ENCODE assay signal across 8 mouse cellular contexts in the genomic region with DNA sequence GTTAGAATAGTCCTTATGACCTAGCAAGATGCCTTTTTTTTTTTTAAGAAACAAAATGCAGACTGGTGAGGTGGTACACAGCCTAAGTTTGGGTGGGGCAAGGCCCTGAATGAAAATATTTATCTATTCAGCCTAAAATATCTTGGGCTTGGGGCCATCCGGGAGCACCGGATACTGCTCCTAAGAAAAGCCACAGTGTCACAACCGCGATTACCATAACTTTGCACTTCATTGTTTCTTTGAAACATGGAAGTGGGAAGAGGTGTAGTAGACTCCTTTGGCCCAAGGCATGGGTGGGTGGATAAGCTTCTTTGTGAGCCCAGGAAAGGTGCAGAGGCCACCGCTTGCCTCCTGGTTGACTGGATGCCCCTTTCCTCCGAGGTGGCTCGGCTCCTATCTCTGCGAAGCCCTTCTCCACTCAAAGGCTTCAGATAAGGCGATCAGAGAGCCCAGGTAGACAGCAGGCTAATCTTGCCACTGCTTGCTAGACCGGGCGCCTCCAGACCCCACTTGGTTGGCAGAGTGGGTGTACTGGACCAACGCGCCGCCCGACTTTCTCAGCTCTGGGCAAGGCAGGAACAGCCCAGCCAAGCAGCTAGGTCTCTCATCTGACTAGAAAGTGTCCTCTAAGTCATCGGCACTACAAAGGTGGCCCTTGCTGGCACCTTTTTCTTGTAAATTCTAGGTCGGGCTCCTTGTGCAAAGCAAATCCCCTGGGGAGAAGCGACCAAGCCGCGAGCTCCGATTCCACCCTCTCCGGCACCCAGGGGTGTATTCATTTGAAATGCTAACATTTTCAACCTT. TPM values are rescaled to one million over a fixed set of nuclear protein-coding genes. Genes with fewer than 3 reads are reported as not detected.
DNase-seq lines count a peak whose midpoint lies in the region; ATAC-seq and TF ChIP-seq lines count a peak whose summit lies in the region.

No protein-coding gene starts in this region.

- H3K4me1 ChIP-seq in forebrain, postnatal 0 days (ENCODE audit: insufficient read depth) = no peaks in the 10 kb centered on the region; the same call in 1 of the 2 replicates
- H3K4me1 ChIP-seq in limb, embryonic 13.5 days = peaks cover 13% of the 10 kb centered on the region

- H3K36me3 ChIP-seq in forebrain, postnatal 0 days (ENCODE audit: insufficient read depth) = no peaks in the 10 kb centered on the region
- no peaks in the 10 kb centered on the region for H3K36me3 ChIP-seq in limb, embryonic 13.5 days
- H3K36me3 ChIP-seq in myocyte (ENCODE audit: control insufficient read depth, insufficient read depth) = no peaks in the 10 kb centered on the region

- peak overlapping the region; percentile 53 for H3K4me3 ChIP-seq in forebrain, postnatal 0 days (ENCODE audit: low read depth, low read length)
- peak overlapping the region; percentile 53 for H3K4me3 ChIP-seq in limb, embryonic 13.5 days
- peak overlapping the region; percentile 19 for H3K4me3 ChIP-seq in myocyte

- H3K27me3 ChIP-seq in forebrain, postnatal 0 days (ENCODE audit: insufficient read depth, low read length) = peaks cover 10% of the 10 kb centered on the region
- H3K27me3 ChIP-seq in limb, embryonic 13.5 days = peaks cover 56% of the 10 kb centered on the region
- peaks cover 5% of the 10 kb centered on the region for H3K27me3 ChIP-seq in myocyte (ENCODE audit: control insufficient read depth, insufficient read depth, insufficient read length)

- no peak for ATAC-seq in cerebellum, adult (ENCODE audit: insufficient number of reproducible peaks, low FRiP score, low TSS enrichment)
- peak; percentile 29; the same call in 1 of the 2 replicates for ATAC-seq in forebrain, postnatal 0 days
- no peak for ATAC-seq in limb, embryonic 13.5 days (ENCODE audit: low FRiP score, low read depth)

- peak; percentile 14 to 32 for DNase-seq in cerebellum, postnatal 25 days
- DNase-seq in adrenal gland, postnatal 25 days = peak; percentile 6
- DNase-seq in forebrain, postnatal 0 days = peak; percentile 0
- DNase-seq in urinary bladder, postnatal 25 days (ENCODE audit: low spot score) = no peak
- DNase-seq in T-cell, adult 2 months (ENCODE audit: low spot score) = no peak

- WGBS in forebrain, postnatal 0 days = 16% methylated on average over 22 of the region's 22 CpGs
- 11% methylated on average over 22 of the region's 22 CpGs for WGBS in limb, embryonic 13.5 days

- no peaks in the 10 kb centered on the region for H3K79me2 ChIP-seq in myocyte (ENCODE audit: control insufficient read depth, insufficient read depth)

- H3K9ac ChIP-seq in forebrain, postnatal 0 days = peak overlapping the region; percentile 54
- 0 out of 2 replicates have a peak overlapping the region, but pooled peaks have one; percentile 61 for H3K9ac ChIP-seq in limb, embryonic 13.5 days

- peak overlapping the region; percentile 91 for H3K4me2 ChIP-seq in forebrain, postnatal 0 days (ENCODE audit: low read depth)
- H3K4me2 ChIP-seq in limb, embryonic 13.5 days (replicated peaks) = peak overlapping the region; percentile 91
- H3K4me2 ChIP-seq in myocyte (ENCODE audit: low read depth) = peak overlapping the region; percentile 80

- H3K27ac ChIP-seq in forebrain, postnatal 0 days (ENCODE audit: low read depth, low read length) = no peak overlapping the region
- H3K27ac ChIP-seq in limb, embryonic 13.5 days = no peak overlapping the region

- H3ac ChIP-seq in myocyte (ENCODE audit: control insufficient read depth, insufficient read length) = no peak overlapping the region

- no peak for TF ChIP-seq CTCF in forebrain, postnatal 0 days (IDR thresholded peaks at IDR 0.05; ENCODE audit: low read depth)

- no peak for TF ChIP-seq POLR2A in myocyte (IDR thresholded peaks at IDR 0.05; ENCODE audit: insufficient read length, low read depth)

- H3K9me3 ChIP-seq in forebrain, postnatal 0 days (ENCODE audit: low read length) = no peaks in the 10 kb centered on the region
- 0 out of 2 replicates have a peak, but pooled peaks cover 7% of the 10 kb centered on the region for H3K9me3 ChIP-seq in limb, embryonic 13.5 days

TF ChIP-seq in myocyte, 11 proteins besides CTCF, POLR2A, EP300 and RAD21:
- TF ChIP-seq REST (IDR thresholded peaks at IDR 0.05; ENCODE audit: insufficient read depth, insufficient read length) (no peak), TCF3 (IDR thresholded peaks at IDR 0.05; ENCODE audit: insufficient read length, low read depth) (no peak), POLR2AphosphoS2 (IDR thresholded peaks at IDR 0.05; ENCODE audit: insufficient read length, low read depth) (no peak), USF1 (IDR thresholded peaks at IDR 0.05; ENCODE audit: low read depth) (no peak)
TF ChIP-seq in myocyte: peak in this region for 0.

RNA-seq across cellular contexts. Expression of gene Wapl, which starts 12.7 kb away (rescaled TPM):
- total RNA-seq in adrenal gland, postnatal 25 days (2021) = 90.8 and 92.9 TPM in 2 replicates
- 30.2 and 36.1 TPM in 2 replicates for total RNA-seq in forebrain, postnatal 0 days (2014; rRNA removed)
- polyA plus RNA-seq in forebrain, postnatal 0 days (2015; fragmentation: Nextera tagmentation; extraction: Ambion mirVana) = 9.3 and 12.1 TPM in 2 replicates
- polyA plus RNA-seq in limb, embryonic 13.5 days (2015; fragmentation: Nextera tagmentation; extraction: Ambion mirVana) = 24.9 and 26.3 TPM in 2 replicates
- polyA plus RNA-seq in myocyte (2012; fragmentation: generic; extraction: Trizol) = 12.1 TPM

Comparison
In these comparisons a context has a peak if more than half of its experiments do, and no peak if none do; other contexts are left out.
1. DNase-seq: peak in cerebellum, postnatal 25 days (2 of 2), adrenal gland, postnatal 25 days (single experiment) and forebrain, postnatal 0 days (single experiment); none in urinary bladder, postnatal 25 days (single experiment) and T-cell, adult 2 months (single experiment).
2. Peak in every context shown above with its lines, with median percentiles within 50 percentile points of each other: H3K4me2 ChIP-seq and H3K4me3 ChIP-seq.